Mouse (Mus musculus): ENCODE measurements around the gene 2010003K11Rik.

Gene 2010003K11Rik

GRCm38 (mm10) chr19:4497263-4497973 lies 965 bp downstream of the 2010003K11Rik start:
- DNase-seq (ENCODE audit: low read depth, low spot score): peak; percentile 87

GRCm38 (mm10) chr19:4496535-4497262 lies 1.7 kb downstream of the 2010003K11Rik start:
- DNase-seq (ENCODE audit: low read depth, low spot score): no peak

GRCm38 (mm10) chr19:4495814-4496213 lies 2.6 kb downstream of the 2010003K11Rik start:
- no peak for DNase-seq (ENCODE audit: low read depth, low spot score)

GRCm38 (mm10) chr19:4494707-4495106 lies 3.7 kb downstream of the 2010003K11Rik start:
- no peak for DNase-seq (ENCODE audit: low read depth, low spot score)

GRCm38 (mm10) chr19:4492526-4493296 lies 5.7 kb downstream of the 2010003K11Rik start:
- DNase-seq (ENCODE audit: low read depth, low spot score): no peak

- DNase-seq (ENCODE audit: low read depth, low spot score): no peak
Measured at GRCm38 (mm10) chr19:4491080-4491695, 7.2 kb downstream of the 2010003K11Rik start.

GRCm38 (mm10) chr19:4487877-4488276 lies 10.5 kb downstream of the 2010003K11Rik start:
- DNase-seq (ENCODE audit: low read depth, low spot score): no peak

- DNase-seq (ENCODE audit: low read depth, low spot score): no peak
Measured at GRCm38 (mm10) chr19:4485006-4485405, 13.4 kb downstream of the 2010003K11Rik start.

- no peak for DNase-seq (ENCODE audit: low read depth, low spot score)
Measured at GRCm38 (mm10) chr19:4482111-4482859, 16.1 kb downstream of the 2010003K11Rik start.

- DNase-seq (ENCODE audit: low read depth, low spot score): no peak
Measured at GRCm38 (mm10) chr19:4481326-4481725, 17.1 kb downstream of the 2010003K11Rik start.

GRCm38 (mm10) chr19:4480041-4480440 lies 18.3 kb downstream of the 2010003K11Rik start:
- no peak for DNase-seq (ENCODE audit: low read depth, low spot score)

GRCm38 (mm10) chr19:4478190-4478516 lies 20.2 kb downstream of the 2010003K11Rik start:
- peak; percentile 77 for DNase-seq (ENCODE audit: low read depth, low spot score)

- DNase-seq (ENCODE audit: low read depth, low spot score): no peak
Measured at GRCm38 (mm10) chr19:4477345-4478189, 20.8 kb downstream of the 2010003K11Rik start, which contains the start of gene Syt12. Gene Syt12 (minus strand): TSS chr19:4477447.

GRCm38 (mm10) chr19:4476601-4477257 lies 21.7 kb downstream of the 2010003K11Rik start:
- DNase-seq (ENCODE audit: low read depth, low spot score): peak; percentile 21

- no peak for DNase-seq (ENCODE audit: low read depth, low spot score)
Measured at GRCm38 (mm10) chr19:4475224-4475925, 23.0 kb downstream of the 2010003K11Rik start.

GRCm38 (mm10) chr19:4474739-4475138 lies 23.6 kb downstream of the 2010003K11Rik start:
- DNase-seq (ENCODE audit: low read depth, low spot score): no peak

- DNase-seq (ENCODE audit: low read depth, low spot score): no peak
Measured at GRCm38 (mm10) chr19:4473549-4473948, 24.8 kb downstream of the 2010003K11Rik start.

GRCm38 (mm10) chr19:4468363-4468762 lies 30.0 kb downstream of the 2010003K11Rik start:
- DNase-seq (ENCODE audit: low read depth, low spot score): peak; percentile 48

- no peak for DNase-seq (ENCODE audit: low read depth, low spot score)
Measured at GRCm38 (mm10) chr19:4464666-4465065, 33.7 kb downstream of the 2010003K11Rik start.

Data from ES-CJ7 (cell line).